Mouse (Mus musculus) lung, postnatal 36 days (tissue): ENCODE results near the gene Slc35e3.

Experiments used
- DNase-seq: peaks from one replicate; pipeline ENCODE4 v3.0.0; 2022; ENCODE audit warnings: mixed read lengths

Gene Slc35e3

DNA sequence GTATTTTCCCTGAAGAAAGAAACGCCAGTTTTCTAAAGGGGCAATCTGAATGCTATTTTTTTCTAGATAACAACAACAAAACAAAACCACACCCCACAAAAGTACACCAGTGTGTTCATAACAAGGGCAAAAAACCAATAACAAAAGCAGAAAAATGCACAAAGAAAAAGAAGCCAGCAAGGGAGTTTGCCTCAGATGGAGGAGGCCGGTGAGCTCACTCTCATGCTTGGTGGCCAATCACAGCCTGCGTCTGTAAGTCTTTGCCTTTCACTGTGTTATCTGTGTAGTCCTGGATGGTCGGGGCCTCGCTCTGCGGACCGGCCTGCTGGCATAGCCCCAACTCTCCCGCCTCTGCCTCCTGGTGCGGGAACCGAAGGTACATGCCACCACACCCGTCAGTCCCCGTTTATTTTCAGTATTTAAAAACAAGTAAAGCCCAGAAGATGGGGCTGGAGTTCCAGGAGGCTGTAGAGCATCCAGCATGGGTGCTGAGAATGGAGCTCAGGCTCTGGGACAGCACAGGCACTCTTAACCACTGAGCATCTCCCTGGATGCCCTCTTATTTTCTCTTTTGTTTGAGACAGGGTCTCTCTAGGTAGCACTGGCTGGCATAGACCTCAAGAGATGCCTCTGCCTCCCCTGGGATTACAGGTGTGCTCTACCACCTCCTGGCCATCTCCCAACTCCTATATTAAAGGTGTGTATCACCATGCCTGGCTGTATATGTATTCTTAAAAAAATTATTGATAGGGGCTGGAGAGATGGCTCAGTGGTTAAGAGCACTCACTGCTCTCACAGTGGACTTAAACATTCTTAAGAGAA is 30.3 kb upstream of the Slc35e3 start:
- DNase-seq, result no peak

DNA sequence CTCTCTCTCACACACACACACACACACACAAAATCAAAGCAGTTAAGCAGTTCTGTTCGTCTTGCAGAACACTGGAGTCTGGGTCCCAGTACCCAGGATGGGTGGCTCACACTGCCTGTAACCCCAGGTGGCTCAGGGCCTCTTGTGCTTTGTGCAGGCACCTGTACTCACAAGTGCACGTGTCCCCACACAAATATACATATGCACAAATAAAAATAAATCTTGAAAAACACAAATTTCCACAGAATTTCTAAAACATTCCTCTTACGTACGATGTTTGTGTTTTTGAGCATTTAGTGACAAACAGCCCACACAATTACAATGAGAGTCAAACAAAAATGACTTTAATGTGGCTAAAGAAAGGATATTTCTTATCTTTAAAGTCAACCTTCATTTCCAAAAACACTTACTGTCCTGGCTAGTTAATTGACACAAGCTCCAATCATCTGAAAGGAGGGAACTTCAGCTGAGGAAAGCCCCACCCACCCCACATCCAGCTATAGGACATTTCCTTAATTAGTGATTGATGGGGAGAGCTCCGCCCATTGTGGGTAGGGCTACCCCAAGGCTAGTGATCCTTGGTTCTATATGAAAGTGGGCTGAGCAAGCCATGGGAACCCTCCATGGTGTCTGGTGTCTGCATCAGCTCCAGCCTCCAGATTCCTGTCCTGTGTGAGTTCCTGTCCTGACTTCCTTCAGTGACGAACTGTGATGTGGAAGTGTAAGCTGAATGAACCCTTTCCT is 29.4 kb upstream of the Slc35e3 start:
- no peak for DNase-seq

DNA sequence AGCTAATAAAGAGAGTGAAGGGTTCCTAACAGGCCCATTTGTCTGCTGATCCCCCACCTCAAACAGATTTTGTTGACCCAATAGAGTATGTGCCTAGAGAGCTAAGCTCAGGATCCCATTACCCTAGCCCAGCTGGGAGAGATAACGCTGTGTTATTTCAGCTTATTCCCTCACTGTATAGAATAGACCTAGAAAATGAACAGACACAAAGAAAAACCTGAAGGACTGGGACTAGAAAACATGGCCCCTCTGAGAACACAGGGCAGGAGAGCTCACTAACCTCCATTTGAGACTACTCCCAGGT is 28.6 kb upstream of the Slc35e3 start:
- DNase-seq, result no peak

DNA sequence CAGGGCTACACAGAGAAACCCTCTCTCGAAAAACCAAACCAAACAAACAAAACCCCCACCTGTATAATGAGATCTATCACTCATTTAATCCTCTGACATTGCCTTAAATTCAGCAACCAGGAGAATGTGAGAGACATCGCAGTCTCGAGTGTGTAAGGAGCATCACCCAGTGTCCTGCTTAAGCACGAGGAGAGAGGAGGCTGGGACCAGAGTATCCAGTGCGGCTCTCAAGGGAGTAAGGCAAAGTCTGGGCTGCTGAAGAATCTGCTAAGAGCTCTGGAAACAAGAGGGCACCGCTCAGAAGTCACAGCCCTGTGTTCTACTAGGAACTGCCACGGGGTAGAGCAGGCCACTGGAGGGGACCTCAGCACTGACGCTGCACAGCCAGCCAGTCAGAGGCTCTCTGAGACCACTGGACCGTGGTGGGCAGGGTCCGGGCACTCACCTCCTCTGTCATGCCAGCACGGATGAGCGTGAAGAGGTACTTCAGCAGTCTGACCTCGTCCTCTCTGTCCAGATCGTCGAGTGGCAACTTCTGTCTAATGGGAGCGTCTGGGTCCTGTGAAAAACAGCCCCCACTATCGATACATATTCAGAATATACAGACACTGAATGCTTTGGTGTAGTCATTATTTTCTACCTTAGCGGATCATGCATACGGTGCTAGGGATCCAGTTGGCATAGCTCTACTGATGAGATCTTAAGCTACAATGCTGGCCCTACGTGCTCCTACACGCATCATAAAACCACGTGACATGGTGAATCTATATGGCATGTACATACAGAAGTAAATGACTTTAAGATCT is 28.0 kb upstream of the Slc35e3 start:
- DNase-seq, result no peak

DNA sequence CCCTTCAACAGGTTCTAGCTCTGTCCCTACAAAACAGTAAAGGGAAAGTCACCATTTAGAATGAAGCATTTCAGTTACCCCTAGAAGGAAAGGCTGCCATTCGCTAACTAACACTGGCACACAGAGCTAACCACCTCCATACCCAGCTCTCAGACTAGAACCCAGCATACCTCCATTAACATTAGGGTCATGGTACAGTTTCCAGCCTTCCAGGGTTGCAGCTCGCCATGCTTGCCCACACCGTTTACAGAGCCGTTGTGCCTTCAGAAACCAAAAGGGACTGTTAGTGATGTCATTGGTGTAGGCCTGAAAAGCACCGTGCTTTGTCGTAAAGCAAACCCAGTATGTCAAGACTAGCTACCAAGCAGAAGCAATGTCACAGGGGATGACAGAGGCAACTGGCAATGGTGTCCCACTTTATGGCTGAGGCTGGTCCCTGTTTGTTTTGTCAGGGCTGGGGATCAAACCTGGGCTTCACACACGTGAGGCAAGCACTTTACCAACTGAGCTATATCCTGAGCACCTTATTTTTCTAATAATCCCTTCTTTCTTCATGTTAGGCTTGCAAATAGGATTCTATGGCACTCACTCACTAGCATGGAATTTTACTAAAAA is 27.0 kb upstream of the Slc35e3 start:
- no peak for DNase-seq

DNA sequence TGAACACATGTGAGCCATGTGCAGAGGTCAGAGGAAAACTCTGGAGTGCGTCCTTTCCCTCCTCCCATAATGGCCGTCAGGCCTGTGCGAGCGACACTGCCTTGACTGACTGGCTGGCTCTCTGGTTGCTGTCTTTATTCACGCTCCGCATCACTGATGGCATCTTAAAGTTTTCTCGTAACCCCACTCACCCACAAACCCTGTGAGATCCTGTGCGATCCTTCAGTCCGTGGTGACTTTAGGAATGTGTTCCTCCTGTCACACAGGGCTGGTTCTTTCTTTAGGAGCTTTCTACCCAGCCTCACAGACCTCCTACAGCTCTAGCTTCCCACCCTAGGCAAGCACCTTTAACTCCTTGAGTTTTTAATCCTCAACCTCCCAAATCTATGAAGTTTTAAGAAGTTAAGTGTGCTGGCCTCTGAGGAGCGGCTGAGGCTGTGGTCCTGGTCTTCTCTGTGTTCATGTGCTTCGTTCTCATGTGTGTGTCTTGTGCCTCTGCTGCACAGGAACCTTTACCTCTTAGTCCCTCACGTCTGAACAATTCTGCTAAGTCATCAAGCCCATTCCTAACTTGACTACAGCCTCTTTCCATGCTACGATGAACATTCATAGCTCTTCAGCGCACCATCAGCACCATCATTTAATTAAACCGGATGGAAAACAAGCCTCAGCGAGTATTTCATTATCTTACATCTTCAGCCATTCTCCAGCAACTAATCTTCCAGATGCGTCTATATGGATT is 26.4 kb upstream of the Slc35e3 start:
- DNase-seq, result no peak

DNA sequence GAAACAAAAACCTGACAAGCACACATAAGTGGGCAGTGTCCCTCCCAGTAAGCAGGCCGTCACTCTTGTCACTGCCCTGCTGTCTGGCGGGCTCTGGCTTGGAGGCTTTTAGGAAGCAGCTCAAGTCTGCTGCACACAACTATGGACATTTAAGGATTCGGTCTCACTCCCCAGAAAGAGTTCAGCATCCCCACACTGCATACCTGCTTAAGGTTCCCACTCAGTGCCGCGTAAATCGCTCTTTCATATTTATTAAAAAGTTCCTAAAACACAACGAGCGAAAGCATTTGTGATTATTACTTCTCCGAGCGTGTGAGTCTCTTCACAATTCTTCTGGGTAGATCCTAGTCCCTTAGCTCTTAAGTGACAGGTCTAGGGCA is 25.0 kb upstream of the Slc35e3 start:
- DNase-seq, result no peak

DNA sequence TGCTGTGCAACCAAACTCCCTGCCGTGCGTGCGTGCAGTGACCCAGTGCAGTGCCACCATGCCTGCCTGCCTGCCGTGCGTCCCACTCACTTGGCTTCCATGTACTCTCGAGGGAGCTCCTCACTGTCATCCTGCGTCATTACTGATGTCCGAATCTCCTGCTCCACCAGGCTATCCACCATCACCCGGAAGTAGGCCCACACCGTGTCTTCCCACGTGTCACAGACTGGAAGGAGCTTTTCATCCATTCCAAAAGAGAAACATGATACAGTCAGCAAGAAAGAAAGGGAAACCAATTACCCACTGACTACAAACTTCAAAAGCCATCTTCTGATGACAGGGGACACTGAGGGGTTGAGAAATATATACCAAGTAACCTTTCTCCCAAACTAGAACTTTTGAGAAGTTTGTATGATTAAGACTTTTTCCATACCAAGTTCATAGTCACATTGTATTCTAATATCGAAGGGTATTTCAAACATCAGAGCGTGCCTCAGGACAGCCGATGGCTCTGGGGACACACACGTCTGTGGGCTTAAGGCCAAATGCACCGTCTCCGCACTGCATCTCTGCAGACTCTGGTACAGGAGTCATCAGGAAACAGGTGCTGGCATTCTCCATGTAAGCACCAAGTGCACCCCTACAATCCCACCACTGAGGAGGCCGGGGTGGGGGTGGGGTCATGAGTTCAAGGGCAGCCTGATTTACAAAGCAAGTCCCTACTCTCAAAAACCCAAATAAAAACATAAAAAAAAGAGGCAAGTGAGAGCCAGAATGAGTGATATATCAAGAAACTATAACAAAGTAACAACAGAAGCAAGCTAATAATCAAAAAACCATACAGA is 24.3 kb upstream of the Slc35e3 start:
- no peak for DNase-seq

DNA sequence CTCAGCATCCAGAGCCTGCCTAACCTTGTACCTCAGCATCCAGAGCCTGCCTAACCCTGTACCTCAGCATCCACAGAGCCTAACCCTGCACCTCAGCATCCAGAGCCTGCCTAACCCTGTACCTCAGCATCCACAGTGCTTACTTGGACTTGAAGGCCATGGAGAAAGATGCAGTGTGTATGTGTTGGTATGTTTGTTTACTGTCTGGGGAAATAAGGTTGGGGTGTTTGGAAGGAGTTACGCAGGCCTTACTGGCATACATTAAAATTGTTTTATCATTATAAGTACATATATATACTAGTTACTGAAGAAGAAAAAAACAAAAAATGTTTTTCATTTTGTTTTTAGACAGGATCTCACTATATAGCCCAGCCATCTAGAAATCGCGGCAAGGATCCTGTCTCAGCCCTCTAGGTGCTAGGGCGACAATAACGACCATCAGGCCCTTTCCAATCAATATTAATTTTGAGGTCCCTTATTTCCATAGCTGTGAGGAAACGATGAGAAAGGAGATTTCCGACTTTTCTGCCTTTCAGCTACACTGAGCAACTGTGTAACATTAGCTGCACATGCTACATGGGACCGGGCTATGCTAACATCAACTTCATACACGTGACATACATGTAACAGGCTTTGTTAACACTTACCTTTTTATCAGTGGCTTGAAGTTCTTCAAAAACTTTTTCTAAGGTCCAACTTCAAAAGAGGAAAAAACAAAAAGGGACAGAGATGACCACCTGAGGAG is 23.5 kb upstream of the Slc35e3 start:
- DNase-seq, result no peak

DNA sequence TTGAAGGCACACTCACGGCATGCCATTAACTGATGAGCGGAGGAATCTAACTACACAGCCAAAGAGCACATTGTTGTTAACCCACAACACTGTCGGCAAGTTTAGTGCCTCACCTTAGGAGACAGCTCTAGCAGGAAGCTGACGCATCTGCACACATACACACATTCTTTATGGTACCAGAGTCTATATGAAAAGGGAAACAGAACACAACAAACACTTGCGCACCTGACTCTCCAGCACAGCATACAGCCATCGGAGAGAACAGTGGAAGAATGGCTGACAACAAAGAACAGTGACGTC is 21.9 kb upstream of the Slc35e3 start:
- DNase-seq, result no peak

DNA sequence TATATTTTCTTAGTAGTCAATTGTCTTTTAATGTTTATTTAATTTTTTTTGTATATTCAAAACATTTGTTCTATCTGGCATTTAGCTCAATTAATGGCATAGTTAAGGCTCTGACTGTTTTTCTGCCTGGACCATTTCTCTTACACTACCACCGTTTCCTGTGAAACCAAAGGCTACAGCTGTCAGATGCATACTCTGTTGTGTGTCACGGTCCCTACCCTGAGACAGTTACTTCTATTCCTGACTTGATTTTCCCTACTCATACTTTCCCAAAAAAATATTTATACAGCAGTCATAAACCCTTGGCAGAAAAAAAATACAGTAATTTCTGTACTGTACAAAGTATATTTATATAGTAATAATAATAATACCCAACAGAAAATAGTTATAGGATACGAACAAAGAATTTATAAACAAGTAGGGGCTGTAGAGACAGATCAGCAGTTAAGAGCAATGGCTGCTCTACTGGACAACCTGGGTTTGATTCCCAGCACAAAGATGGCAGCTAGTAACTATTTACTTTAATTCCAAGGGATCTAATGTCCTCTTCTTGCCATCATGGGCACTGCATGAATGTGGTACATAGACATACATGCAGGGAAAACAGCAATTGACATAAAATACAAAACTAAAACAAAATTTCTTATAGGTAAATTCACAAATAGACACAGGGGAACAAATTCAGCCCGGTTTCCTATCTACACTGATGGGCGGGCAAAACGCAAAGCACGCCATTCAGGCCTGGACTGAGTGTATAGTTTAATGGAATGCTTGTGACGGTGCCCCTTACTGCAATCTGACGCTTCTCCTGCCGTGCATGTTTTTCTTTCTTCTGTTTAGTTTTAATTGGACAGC is 21.3 kb upstream of the Slc35e3 start:
- DNase-seq, result no peak

DNA sequence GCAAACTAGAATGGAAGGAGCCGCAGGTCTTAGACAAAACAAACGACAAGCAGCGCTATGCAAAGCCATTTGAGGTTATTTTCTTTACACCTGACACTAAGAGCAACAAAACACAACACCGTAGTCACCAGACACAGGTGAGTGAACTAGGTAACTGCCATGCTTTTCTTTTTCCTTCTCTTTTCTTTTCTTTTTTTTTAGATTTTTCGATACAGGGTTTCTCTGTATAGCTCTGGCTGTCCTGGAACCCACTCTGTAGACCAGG is 20.7 kb upstream of the Slc35e3 start:
- no peak for DNase-seq

DNA sequence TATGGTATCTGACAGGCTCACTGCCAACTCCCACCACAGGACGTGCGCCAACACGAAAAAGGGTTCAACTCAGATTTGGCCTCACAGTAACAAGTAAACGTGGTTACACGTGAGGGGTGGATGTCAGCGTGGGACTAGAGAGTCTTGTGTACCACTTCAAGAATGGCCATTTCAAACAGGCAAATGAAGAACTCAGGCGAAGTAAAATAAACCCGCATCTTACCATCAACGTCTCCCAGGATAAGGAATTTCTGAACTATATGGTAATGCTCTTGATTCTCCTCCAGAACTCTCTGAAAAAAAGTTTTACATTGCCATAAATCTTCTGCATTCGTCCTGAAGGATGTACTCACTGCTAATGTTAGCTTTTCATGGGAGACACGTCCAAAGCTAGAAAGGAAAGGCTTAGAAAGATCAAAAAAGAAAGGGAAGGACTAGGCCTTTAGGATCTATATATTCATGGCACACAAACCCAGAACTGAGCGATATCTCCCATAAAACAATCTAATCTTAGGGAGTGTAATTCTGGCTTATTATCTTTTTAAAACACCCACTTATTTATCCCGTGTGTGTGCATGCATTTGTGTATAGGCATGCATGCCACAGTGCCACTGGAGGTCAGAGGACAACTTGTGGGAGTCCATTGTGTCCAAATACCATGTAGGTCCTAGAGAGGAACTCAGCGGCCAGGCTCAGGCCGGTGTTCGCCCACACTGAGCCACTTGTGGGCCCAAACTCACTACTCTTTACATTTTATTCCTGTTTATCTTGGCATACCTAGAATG is 20.1 kb upstream of the Slc35e3 start:
- no peak for DNase-seq

DNA sequence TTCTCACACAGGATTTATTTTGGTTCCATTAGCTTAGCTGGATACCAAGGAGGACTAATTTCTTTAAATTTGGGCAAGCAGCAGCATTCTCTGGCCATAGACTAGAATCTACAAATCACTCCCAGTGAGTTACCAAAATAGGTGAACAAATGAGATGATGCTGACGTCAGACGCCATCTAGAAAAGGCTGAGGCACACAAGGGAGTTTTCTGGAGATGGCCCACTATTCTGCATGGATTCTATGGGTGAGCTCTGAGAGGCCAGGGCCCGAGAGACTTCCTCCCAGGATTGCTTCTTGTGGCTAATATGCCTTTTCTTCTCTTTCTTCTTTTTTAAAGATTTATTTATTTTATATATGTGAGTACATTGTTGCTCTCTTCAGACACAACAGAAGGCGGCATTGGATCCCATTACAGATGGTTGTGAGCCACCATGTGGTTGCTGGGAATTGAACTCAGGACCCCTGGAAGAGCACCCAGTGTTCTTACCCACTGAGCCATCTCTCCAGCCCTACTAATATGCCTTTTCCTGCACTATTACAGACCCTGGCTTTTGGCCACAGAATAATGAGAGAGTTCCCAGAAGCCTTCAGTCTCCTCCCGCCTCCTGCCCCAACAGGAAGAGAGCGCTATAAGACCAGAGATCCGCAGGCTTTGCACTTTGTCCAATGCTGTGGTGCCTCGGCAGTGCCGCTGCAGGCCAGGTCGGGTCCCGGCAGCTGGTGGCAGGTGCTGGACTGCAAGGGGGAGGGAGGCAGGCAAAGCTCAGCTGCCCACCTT is 19.1 kb upstream of the Slc35e3 start:
- no peak for DNase-seq

DNA sequence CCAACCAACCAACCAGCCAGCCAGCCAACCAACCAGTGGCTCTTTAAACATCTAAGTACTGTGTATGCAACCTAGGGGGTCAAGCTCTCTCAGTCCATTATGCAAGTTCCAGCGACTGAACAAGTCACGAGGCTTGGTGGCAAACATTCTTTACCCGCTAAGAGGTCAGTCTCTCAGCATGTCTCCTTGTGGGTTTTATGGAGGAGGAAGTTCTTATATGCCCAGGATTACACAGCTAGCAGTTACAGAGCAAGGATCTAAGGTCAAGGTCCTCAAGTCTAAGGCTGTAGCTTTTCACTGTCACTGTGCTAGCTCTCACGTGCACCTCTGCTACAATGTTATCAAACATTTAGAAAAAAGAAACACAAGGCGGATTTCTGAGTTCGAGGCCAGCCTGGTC is 18.4 kb upstream of the Slc35e3 start:
- DNase-seq, result peak; percentile 70

DNA sequence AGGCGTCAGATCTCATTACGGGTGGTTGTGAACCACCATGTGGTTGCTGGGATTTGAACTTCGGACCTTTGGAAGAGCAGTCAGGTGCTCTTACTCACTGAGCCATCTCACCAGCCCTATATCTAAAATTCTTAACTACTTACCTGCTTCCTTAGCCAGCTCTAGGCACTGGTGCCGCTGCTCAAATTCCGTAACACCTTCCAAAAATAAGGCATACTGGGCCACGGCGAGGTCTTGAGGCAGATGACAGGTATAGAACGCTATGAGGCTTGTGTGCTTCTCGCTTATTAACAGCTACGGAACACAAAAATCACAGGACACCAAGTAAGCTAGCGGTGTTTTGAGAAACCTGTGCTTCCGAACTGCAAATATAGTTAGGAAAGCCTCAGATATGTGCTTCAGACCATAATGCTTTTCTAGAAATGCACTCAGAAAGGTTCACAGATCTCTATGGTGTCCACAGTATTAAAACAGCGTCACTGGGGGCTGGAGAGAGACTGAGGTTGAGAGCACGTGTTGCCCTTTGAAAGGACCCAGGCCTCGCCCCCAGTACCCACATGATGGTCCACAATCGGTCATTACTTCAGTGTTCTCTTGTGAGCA is 17.5 kb upstream of the Slc35e3 start:
- no peak for DNase-seq

DNA sequence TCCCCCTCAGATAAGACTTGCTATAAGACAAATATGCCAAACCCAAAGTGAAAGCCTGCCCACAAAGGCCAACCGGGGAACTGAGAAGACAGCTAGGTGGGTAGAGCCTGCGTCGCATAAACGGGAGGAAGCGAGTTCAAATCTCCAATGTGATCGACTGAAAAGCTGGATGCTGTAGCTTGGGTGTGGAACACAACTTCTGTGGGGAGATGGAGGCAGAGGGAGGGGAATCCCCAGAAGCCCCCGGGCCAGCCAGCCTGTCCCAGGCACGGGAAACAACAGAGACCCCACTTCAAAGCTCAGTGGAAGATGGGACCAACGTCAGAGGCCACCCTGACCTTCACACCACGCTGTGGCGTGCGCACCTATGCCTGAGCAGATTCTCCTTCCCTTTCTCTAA is 16.8 kb upstream of the Slc35e3 start:
- DNase-seq, result no peak

DNA sequence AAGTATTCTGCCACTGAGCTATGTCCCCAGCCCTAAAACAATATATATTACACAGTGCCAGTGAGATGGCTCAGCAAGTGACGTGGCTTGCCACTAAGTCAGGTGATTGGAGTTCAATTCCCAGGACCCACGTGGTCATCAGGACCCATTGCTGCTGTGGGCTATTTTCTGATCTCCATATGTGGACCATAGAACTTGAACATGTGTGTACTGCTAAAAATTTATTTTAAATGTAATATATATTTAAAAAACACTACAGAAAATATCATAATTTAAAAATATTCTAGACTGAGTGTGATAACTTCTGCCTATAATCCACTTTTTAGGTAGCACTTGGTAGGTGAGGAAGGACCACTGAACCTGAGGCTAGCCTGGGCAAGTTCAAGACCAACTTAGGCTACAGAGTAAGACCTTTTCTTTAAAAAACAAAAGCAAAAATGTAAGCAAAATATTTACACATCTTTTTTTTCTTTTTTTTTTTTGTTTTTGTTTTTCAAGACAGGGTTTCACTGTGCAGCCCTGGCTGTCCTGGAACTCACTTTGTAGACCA is 16.2 kb upstream of the Slc35e3 start:
- no peak for DNase-seq
